Mouse (Mus musculus) lung, embryonic 14.5 days (tissue): Measurements from ENCODE around the gene Ube2b. TPM values are rescaled to one million over a fixed set of nuclear protein-coding genes. Genes with fewer than 3 reads are reported as not detected.
A peak's percentile ranks its signal among the peaks of the same experiment; 100 is the strongest.

Experiments
- ATAC-seq: fragments of 200-750 bp; cut with Nextera tagmentation; 2 replicates; pipeline ENCODE4 v1.8.0; 2017; ENCODE audit warnings: mild to moderate bottlenecking, moderate TSS enrichment, moderate library complexity; ENCODE audit not compliant: insufficient read depth
- DNase-seq: peaks from one replicate; pipeline ENCODE4 v3.0.0-alpha.2; 2015
- H3K27ac ChIP-seq: fragments of 300-500 bp; sonication (generic); 2 replicates; pipeline ENCODE4 v1.5.1; 2014; ENCODE audit warnings: low read depth, mild to moderate bottlenecking, moderate library complexity
- H3K27me3 ChIP-seq: fragments of 300-500 bp; sonication (generic); 2 replicates; pipeline ENCODE4 v1.6.1; 2014; ENCODE audit warnings: low read length, control low read depth; ENCODE audit not compliant: insufficient read depth
- H3K36me3 ChIP-seq: fragments of 300-500 bp; sonication (generic); 2 replicates; pipeline ENCODE4 v1.6.1; 2014; ENCODE audit warnings: control low read depth; ENCODE audit not compliant: insufficient read depth
- H3K4me1 ChIP-seq: fragments of 300-500 bp; sonication (generic); 2 replicates; pipeline ENCODE4 v1.6.1; 2014; ENCODE audit warnings: antibody characterized with exemption, control low read depth; ENCODE audit not compliant: insufficient read depth
- H3K4me2 ChIP-seq: fragments of 300-500 bp; sonication (generic); 2 replicates; pipeline ENCODE4 v1.6.1; 2014; ENCODE audit warnings: mild to moderate bottlenecking
- H3K4me3 ChIP-seq: fragments of 300-500 bp; sonication (generic); 2 replicates; pipeline ENCODE4 v1.5.1; 2014; ENCODE audit warnings: low read depth, low read length
- H3K9ac ChIP-seq: fragments of 300-500 bp; sonication (generic); 2 replicates; pipeline ENCODE4 v1.6.1; 2014
- H3K9me3 ChIP-seq: fragments of 300-500 bp; sonication (generic); 2 replicates; pipeline ENCODE4 v1.6.1; 2016; ENCODE audit warnings: low read depth, low read length, control low read depth
- CTCF ChIP-seq: IDR thresholded peaks from 2 replicates; pipeline ENCODE4 v1.5.1; 2016; ENCODE audit warnings: antibody characterized with exemption, low read depth
- WGBS: fragments of 180-500 bp; shearing (Covaris S2); extraction: QIAGEN DNeasy Blood & Tissue Kit; methylation state at CpG from one replicate; pipeline ENCODE4 v1.1.7; 2014; 5-methylcytosine and 5-hydroxymethylcytosine counted together
- polyA plus RNA-seq: library from polyadenylated mRNA; unstranded; fragments of >200 nt; fragmentation: Nextera tagmentation; extraction: Ambion mirVana; gene quantifications from 2 replicates; pipeline ENCODE4 v1.2.1, GENCODE M21; 2014

The Ube2b gene
- polyA plus RNA-seq, 1 experiment from 2014 or later: 128 TPM

GRCm38 (mm10) chr11:52002842-52003504 is 2.4 kb upstream of the Ube2b start:
- H3K27me3 ChIP-seq: no peaks in the 10 kb centered on the region
- peak overlapping the region; percentile 72 for H3K9ac ChIP-seq
- TF ChIP-seq CTCF: peak; percentile 18; the same call in 1 of the 2 replicates
- peak overlapping the region; percentile 93 for H3K27ac ChIP-seq
- 0 out of 2 replicates have a peak, but pooled peaks cover 5% of the 10 kb centered on the region for H3K36me3 ChIP-seq
- ATAC-seq (no peak), DNase-seq (peak; percentile 11)
- WGBS: 71% methylated on average over 13 of the region's 13 CpGs
- H3K4me3 ChIP-seq: peak overlapping the region; percentile 67
- peak overlapping the region; percentile 75 for H3K4me2 ChIP-seq
- H3K4me1 ChIP-seq: peaks cover 17% of the 10 kb centered on the region
- H3K9me3 ChIP-seq: no peaks in the 10 kb centered on the region

GRCm38 (mm10) chr11:52001861-52002260 is 1.3 kb upstream of the Ube2b start:
- 89% methylated on average over 8 of the region's 8 CpGs for WGBS
- Histone ChIP-seq H3K9ac (no peak overlapping the region), H3K4me3 (no peak overlapping the region), H3K27me3 (no peaks in the 10 kb centered on the region), H3K27ac (no peak overlapping the region), H3K4me2 (peak overlapping the region; percentile 90; the same call in 1 of the 2 replicates), H3K36me3 (peaks cover 14% of the 10 kb centered on the region), H3K9me3 (no peaks in the 10 kb centered on the region), H3K4me1 (peaks cover 17% of the 10 kb centered on the region)
- no peak for ATAC-seq
- DNase-seq: no peak
- TF ChIP-seq CTCF: no peak

GRCm38 (mm10) chr11:52001341-52001740 is 779 bp upstream of the Ube2b start:
- 58% methylated on average over 10 of the region's 10 CpGs for WGBS
- Histone ChIP-seq H3K36me3 (peaks cover 19% of the 10 kb centered on the region), H3K4me2 (peak overlapping the region; percentile 90), H3K4me1 (peaks cover 17% of the 10 kb centered on the region), H3K27me3 (no peaks in the 10 kb centered on the region), H3K9me3 (no peaks in the 10 kb centered on the region), H3K9ac (0 out of 2 replicates have a peak overlapping the region, but pooled peaks have one; percentile 2), H3K27ac (peak overlapping the region; percentile 42), H3K4me3 (peak overlapping the region; percentile 95)
- peak; percentile 18 for DNase-seq
- no peak for TF ChIP-seq CTCF
- ATAC-seq: no peak

- no peak for TF ChIP-seq CTCF
- H3K4me1 ChIP-seq: peaks cover 13% of the 10 kb centered on the region
- under 1% methylated on average over 27 of the region's 29 CpGs for WGBS
- peak overlapping the region; percentile 90 for H3K4me2 ChIP-seq
- peak overlapping the region; percentile 95 for H3K4me3 ChIP-seq
- peak; percentile 50 for ATAC-seq
- H3K9me3 ChIP-seq: no peaks in the 10 kb centered on the region
- H3K9ac ChIP-seq: peak overlapping the region; percentile 97
- H3K36me3 ChIP-seq: peaks cover 35% of the 10 kb centered on the region
- peak; percentile 69 for DNase-seq
- H3K27me3 ChIP-seq: no peaks in the 10 kb centered on the region
- H3K27ac ChIP-seq: peak overlapping the region; percentile 94
Measured at GRCm38 (mm10) chr11:51999611-52000289, 812 bp downstream of the Ube2b start.

GRCm38 (mm10) chr11:51971644-51972043 is 28.9 kb downstream of the Ube2b start:
- 0 out of 2 replicates have a peak, but pooled peaks cover 3% of the 10 kb centered on the region for H3K4me1 ChIP-seq
- H3K9ac ChIP-seq: no peak overlapping the region
- no peak for TF ChIP-seq CTCF
- DNase-seq (no peak), ATAC-seq (no peak)
- no peak overlapping the region for H3K27ac ChIP-seq
- 92% methylated on average over 6 of the region's 6 CpGs for WGBS
- H3K4me2 ChIP-seq: no peak overlapping the region
- peaks cover 61% of the 10 kb centered on the region for H3K36me3 ChIP-seq
- no peak overlapping the region for H3K4me3 ChIP-seq
- H3K9me3 ChIP-seq: no peaks in the 10 kb centered on the region
- no peaks in the 10 kb centered on the region for H3K27me3 ChIP-seq

- peaks cover 47% of the 10 kb centered on the region for H3K36me3 ChIP-seq
- ATAC-seq: no peak
- no peak overlapping the region for H3K4me3 ChIP-seq
- H3K27ac ChIP-seq: no peak overlapping the region
- DNase-seq: no peak
- WGBS: 83% methylated on average over 2 of the region's 2 CpGs
- H3K4me1 ChIP-seq: 0 out of 2 replicates have a peak, but pooled peaks cover 3% of the 10 kb centered on the region
- no peaks in the 10 kb centered on the region for H3K9me3 ChIP-seq
- no peak for TF ChIP-seq CTCF
- no peak overlapping the region for H3K4me2 ChIP-seq
- no peak overlapping the region for H3K9ac ChIP-seq
- no peaks in the 10 kb centered on the region for H3K27me3 ChIP-seq
Measured at GRCm38 (mm10) chr11:51969511-51969910, 31.1 kb downstream of the Ube2b start.

- Histone ChIP-seq H3K27me3 (no peaks in the 10 kb centered on the region), H3K4me2 (peak overlapping the region; percentile 72)
Measured at GRCm38 (mm10) chr11:51968896-51969295, 31.7 kb downstream of the Ube2b start.

More at GRCm38 (mm10) chr11:51968896-51969295, 31.7 kb downstream of the Ube2b start:
- Histone ChIP-seq H3K4me3 (0 out of 2 replicates have a peak overlapping the region, but pooled peaks have one; percentile 76), H3K36me3 (peaks cover 43% of the 10 kb centered on the region), H3K9me3 (no peaks in the 10 kb centered on the region), H3K27ac (no peak overlapping the region), H3K4me1 (0 out of 2 replicates have a peak, but pooled peaks cover 3% of the 10 kb centered on the region), H3K9ac (no peak overlapping the region)
- TF ChIP-seq CTCF: no peak
- no peak for DNase-seq
- WGBS: 93% methylated on average over 9 of the region's 9 CpGs
- ATAC-seq: no peak
